Mouse (Mus musculus) retina, embryonic 14.5 days (tissue): Measurements from ENCODE around the gene Tmem88.
A peak's percentile ranks its signal among the peaks of the same experiment; 100 is the strongest.

Experiments
- DNase-seq: peaks from one replicate; pipeline ENCODE4 v3.0.0-alpha.2; 2015; ENCODE audit warnings: low spot score

Tmem88 gene

DNA sequence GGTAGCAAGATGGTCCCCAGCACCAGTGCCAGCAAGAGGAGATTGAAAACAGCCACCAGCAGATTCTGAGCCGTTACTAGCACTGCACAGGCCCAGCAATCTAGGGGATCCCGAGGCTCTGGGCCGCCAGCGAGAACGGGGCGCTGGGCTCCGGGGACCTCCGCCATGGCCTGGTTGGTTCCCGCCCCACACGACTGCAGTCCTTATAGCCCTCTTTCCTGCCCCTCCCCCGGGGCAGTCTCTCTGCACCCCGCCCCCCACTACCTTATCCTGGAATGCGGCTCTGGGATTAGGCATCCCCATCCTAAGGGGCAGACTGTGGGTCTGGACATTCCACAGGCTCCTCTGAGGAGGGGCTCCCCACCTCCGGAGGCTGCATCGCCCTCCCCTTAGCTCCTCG is at the start of gene Tmem88:
Gene Tmem88, minus strand, starts transcription at position 176 of the 400 bp plus-strand sequence.
- peak; percentile 27 for DNase-seq

DNA sequence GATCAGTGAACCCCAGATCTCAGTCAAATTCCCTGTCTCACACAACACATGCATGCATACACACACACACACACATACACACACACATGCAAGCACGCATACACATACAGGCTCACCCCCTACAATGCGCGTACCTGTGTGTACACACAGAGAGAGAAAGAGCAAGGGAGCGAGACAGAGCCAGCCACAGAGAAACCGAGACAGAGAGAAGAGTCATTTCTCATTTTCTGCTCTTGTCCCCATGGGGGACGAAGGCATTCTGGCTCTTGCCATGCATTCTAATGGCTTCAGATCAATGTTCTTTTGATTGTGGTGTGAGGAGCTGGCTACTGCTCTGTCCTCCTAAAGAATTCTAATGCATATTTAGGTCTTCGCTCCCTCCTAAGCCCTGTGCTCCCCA is 49.3 kb upstream of the Tmem88 start:
- DNase-seq: no peak

DNA sequence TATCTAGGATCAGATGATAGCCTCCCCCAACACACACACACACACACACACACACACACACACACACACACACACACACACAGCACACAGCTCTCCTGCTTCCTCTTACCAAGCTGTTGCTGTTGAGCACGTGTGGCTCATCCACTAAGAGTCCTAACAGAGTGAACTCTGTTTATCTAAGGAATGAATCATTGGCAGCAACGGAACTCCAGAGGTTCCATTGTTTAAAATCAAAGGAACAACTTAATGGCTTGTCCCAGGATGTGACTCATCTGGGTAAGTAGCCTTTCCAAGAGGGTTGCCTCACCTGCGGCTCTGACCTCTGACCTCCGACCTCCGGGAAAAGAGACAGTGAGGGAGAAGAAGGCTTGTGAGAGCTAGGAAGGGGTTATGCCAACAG is 45.3 kb upstream of the Tmem88 start:
- DNase-seq: no peak

DNA sequence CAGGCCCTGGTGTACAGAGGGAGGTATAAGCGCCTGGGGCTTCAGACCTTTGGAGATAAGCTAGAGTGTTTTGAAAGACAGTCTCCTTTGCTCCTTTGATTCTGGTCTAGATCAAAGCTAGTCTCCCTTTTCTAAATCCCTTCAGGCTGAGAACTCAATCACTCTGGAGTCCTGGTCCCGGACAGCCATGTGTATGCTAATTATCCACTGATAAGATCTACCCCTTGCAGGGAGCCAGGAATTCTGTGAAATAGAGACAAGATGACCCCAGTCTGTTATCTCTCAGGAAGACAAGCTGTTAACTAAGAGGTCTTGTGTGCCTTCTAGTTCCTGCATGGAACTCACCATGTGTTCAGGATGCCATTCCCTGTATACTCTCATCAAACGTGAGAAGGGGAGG is 39.3 kb upstream of the Tmem88 start:
- DNase-seq: no peak

DNA sequence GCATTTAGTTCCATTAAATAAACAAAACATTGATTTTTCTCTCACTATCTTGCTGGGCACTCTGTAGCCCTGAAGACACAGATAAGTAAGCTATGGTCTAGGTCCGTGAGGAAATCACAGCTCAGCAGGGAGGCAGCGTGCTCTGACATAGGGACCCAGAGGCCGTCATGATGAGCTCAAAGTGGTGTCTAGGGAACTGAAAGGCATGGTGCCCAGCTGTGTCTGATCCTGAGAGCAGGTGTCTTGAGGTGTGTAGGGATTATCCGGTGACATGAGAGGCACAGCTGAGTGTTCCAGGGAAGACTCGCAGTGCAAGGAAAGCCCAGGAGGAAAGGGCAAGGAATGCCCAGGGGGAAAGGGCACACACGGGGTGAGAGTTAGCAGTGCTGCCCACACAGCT is 35.2 kb upstream of the Tmem88 start:
- DNase-seq: no peak

DNA sequence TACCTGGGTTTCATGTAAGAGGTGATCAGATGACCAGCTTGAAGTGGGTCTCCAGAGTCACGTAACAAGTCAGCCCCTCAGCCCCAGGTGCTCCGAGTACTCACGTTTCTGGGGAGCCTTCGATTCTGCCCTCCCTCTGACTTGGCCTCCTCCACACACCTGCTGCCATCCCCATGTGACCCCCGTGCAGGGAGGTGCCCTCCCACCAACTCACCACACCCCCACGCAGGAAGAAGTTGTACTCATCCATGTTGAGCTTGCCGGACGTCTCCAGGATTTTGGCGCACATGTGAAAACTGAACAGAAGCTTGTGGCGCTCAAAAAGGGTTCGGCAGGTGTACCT is 34.6 kb upstream of the Tmem88 start:
- DNase-seq: no peak

DNA sequence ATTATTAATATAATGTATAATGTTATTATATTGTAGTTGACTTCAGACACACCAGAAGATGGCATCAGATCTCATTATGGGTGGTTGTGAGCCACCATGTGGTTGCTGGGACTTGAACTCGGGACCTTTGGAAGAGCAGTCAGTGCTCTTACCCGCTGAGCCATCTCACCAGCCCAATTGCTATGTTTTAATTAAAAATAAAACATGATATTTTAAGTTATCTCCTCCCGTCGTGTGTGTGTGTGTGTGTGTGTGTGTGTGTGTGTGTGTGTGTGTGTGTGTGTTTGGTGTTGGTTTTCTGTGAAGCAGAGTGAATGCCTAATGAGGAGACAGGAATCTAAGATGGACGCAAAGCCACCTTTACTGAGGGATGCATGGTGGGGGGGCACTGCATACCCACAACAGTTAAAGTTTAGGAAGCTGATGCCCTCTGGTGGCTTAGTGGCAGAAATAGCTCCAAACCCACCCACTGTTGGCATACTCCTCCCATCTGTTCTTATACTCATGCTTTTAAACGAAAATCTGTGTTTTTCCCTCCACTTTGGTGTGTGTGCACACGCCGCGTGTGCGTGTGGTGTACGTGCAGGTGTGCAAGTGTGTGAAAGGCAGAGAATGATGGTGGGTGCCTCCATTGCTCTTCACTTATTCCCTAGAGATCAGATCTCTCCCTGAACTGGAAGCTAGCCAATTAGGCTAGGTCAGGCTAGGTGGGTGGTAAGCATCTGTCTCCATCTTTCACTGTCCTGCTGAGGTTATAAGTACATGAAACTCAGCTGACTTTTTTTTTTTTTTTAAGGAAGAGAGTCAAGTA is 34.0 kb upstream of the Tmem88 start:
- DNase-seq: peak; percentile 92

DNA sequence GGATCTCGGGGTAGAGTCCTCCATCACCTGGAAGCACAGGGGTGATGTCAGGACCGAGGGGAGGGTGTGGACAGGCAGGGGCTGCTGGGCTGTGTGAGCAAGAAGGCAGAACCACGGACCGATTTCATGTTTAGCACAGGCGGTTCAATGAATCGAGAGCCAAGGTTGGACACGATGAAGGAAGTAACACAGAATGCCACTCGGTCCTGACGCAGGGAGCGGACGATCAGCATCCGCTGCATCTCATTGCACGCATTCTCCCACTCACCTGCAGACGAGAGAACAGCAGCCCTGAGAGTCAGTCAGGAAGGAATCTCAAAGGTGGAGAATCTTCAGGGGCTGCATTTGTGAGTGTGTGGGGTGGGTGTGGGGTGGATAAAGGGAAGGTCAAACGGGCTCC is 32.6 kb upstream of the Tmem88 start:
- DNase-seq: no peak

DNA sequence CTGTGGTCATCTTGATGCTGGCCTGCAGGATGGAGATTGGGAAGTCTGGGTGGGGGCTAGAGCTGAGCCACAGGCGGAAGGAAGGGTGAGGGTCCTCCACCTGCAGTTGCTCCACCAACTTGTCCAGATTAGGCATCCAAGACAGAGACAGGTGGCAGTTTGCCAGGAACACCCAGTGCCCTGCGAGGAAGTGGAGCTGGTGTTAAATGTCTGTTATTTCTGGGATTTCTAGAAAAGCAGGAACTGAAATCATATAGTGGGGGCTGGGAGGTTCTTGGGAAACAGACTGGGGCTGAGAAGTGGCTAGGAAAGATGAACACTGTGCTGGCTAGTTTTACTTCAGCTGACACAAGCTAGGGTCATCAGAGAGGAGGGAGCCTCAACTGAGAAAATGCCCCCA is 31.3 kb upstream of the Tmem88 start:
- no peak for DNase-seq

DNA sequence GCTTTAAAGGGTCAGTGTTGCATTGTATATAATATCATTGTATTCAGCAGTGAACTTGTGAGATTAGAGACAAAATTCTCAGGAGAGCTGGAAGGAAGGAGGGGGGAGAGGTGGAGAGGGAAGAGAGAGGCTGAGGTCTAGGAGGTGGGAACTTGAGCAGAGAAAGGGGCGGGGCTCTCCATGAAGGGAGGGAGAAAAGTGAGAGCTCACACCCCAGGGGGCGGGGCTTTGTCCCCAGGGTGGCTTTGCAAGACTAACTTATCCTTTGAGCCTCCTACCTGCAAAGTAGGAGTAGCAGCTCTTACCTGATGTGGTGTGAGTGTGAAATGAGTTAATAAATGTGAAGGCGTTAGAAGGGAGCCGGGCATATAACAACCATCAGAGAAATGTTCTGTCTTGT is 30.7 kb upstream of the Tmem88 start:
- DNase-seq: no peak

DNA sequence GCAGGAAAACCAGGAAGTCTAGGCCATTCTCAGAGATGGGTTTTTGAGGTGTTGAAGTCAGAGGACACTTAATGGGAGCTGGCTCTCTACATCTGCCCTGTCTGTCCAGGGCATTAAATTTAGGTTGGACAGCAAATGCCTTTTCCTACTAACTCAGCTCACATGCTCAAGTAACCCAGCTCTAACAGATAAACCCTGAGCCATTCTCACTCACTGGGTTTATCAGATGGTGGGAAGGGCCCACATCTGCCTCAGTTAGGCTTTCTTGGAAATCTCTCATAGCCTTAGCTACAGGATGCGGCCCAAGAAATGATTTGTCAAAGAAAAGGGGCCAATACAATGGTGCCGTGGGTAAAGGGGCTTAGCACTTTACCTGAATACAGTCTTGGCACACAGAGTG is 28.2 kb upstream of the Tmem88 start:
- no peak for DNase-seq

DNA sequence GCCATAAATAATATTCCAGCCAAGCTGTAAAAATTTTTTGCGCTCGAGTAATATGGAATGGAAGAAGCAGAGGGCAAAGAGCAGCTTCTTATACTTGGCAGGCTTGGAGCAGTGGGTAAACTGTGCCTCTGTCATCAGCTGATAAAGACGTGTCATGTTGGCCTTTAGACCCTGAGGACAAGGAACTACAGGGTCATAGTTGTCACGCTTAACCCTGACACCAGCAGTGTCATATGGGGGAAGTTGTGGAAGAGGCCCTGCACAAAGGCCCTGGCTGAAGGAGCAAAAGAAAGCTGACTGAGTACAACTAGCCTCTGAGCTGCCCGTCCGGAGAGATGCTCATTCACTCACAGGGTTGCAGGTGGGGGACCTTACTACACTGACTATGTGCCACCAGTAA is 25.9 kb upstream of the Tmem88 start:
- no peak for DNase-seq

DNA sequence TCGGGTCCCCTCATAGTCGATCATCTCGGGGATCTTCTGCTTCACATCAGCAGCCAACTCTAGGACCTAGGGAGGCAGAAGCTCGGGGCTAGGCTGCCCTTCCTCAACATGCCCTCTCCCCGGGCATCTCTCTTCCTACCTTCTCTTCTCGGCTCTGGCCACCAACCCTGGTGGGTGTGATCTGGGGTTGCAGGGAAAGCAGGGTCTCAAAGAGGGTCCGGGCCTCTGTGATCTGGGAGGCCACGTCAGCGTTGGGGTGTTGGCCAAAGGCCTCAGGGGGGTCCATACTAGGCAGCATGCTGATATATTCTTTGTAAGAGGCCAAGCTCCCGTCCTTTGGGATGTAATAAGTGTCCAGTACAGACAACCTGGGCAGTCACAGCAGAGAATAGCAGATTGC is 24.8 kb upstream of the Tmem88 start:
- no peak for DNase-seq

DNA sequence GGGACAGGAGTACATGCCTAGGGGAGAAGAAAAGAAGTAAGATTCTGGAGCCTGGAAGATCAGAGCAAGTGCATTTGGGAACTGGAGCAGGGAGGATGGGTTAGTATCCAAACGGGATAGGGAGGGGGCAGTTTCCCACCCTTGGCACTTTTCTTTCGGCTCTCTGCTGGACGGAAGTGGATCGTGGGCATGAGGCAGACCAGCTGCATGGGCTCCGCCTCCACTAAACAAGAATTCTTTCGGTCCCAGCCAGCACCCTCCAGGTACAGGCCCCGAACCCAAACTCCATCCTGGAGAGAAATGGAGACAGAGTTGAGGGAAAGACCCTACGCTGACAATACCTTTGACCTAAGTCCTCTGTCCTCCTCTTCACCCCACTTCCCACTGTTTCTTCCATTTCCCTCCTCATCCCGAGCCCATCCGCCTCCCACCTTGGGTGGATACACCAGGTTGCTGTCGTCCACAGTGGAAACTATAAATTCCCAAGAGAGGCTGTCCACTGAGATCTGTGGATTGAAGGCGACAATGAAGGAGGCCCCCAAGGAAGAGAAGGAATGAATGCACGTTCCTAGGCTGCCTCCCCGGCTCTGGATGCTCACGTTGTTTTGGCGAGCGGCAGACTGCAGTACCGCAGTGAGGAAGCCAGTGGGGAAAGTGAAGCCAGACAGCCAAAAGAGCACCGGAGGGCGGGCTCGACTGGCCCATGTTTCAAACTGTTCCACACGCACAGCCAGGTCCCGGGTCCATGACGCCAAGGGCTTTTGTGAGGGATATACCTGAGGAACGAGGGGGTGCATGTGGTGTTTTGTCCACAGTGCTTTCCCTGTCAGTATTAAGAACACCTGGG is 23.3 kb upstream of the Tmem88 start:
- no peak for DNase-seq

DNA sequence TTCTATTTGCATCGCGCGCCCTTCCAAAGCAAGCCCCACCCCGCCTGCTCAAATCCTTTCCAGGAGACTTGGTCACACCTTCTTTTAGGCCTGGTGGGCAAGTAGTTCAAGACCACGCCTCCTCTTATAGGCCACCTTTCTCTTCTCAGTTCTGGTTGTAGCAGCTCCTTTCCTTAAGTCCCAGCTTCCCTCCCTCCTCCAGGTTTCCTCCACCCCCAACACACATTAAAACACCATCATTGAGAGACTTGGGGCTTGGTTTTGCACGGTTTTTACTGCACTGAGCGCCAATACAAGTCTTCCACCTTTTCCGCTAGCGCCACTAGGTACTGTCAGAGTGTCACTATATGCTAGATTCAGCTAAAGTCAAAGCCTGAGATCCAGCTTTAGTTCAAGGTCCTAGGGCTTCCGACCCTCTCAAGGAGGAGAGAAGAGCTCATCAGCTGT is 22.5 kb upstream of the Tmem88 start:
- DNase-seq: no peak

DNA sequence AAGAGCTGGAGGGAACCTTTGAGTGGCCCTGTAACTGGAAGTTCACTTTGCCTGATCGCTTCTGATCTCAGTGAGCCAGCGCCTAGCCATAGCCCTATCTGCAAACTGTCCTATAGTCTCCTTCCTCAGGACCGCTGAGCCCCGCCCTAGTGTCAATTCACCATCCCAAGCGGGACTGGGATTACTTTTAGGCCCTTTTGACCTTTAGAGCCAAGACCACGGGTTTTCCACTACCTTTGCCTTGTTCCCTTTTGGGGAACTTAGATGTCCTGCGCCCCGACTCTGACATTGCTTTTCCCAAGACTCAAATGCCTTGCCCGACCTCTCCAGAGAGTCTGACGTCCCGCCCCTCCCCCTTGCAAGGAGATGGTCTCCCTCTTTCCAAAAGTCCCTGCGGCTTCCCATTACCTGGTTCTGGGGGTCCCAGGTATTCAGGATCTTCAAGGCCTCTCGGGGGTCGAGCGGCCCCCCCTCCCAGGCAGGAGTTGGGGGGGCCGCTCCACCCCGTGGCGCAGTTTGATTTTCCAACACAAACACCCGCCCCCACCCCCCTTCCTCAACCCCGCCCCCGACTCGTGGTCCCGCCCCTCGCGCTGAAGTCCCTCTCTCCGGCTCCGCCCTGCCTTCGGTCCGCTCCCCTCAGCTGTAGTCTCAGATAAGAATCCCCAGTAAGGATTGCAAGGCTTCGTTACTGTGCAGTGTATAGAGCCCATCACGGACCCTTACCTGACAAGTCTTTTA is 21.9 kb upstream of the Tmem88 start:
- peak; percentile 30 for DNase-seq

DNA sequence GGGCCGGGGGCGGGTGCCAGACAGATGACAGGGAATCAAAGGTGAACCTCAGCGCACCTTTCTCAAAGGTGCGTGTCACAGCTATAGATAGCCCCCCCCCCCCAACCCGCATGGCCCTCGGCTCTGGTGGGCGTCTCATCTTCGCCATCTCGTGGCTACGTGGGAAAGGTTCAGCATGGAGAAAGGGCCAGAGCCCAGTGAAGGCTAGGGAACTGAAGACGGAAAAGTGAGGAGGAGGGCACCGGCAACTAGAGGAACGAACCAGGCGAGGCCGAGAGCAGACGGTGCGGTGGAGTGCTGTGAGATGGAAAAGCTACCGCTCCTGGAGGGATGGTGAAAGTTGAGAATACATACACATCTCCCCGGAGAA is 21.4 kb upstream of the Tmem88 start:
- peak; percentile 61 for DNase-seq

DNA sequence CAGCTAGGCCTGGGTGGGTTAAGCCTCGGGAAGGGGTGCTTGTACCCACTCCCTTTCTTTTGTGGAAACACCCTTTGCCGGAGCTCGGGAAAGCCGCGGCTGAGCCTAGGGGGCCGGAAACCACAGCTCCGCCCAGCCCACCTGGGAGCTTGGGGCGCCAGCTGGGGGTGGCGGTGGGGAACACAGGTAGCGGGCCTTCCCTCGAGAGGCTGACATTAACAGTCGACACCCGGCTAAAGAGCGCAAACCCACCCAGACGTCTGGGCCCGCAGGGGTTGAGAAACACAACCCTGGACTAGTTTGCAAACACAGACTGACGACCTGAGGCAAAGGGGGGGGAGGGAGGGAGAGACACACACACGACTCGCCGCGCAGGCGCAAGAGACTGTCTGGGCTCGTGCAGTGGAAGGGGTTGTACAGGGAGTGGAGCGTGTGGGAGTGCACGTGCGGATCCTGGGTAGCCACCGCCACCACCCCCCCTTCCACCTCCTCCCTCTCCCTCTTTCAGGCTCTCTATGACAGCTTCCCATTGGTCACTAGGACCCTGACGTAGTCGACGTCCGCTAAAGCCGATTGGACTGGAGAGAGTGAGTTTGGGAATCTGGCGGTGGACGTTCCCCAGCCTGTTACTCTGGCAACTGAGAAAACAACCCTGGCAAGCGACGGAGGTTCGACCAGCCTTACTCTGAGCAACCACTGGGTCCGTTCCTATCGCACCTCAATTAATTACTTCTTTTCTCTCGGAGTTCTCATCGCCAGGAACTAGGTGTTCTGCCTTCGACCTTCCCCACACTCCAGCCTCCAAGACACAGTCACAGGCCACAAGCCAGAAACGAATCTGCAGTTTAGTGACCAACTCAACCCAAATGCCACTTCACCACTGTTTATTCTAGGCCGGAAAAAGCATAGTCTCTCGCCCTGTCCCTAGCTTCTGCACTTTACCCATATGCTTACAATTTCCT is 20.7 kb upstream of the Tmem88 start:
- DNase-seq: peak; percentile 94

DNA sequence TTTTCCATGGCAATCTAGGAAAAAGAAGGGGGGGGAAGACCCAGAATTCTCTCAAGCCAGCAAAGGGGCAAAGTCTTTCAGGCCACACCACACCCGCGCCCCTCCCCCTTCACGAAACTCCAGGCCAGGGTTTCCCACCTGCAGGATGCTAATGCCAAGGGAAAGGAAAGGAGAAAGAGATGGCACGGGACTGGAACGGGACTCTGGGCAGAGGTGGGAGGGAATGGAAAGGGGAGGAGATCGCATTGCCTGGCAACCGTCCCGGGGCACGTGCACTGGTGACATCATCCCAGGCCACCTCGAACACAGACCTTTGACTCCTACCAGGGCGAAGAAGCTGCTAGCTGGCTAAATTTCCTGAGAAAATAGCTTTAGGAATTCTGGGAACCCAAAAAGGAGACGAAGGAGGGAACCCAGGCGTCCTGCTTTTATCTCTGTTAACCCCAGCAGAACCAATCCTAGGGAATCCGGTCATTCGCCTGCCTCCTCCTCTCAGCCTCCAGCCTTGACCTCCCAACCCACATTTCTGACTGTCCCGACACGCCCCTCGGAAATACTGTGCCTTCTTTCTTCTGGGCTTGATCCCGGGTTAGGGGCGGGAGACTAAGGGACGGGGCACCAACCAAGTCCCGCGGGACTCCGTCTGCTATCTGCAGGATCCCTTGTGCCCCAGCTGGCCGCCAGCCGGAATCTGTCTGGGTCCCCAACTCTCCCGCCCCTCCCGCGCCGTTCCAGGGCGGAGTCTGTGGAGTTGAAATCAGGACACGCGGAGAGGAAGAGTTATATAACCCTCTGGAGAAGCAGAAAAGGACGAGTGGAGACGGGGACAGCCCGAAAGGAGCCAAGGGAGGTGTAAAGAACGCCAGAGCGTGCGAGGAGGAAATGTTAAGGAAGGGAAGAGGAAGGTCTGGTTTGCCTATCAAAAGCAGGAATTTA is 19.7 kb upstream of the Tmem88 start:
- DNase-seq: peak; percentile 94

DNA sequence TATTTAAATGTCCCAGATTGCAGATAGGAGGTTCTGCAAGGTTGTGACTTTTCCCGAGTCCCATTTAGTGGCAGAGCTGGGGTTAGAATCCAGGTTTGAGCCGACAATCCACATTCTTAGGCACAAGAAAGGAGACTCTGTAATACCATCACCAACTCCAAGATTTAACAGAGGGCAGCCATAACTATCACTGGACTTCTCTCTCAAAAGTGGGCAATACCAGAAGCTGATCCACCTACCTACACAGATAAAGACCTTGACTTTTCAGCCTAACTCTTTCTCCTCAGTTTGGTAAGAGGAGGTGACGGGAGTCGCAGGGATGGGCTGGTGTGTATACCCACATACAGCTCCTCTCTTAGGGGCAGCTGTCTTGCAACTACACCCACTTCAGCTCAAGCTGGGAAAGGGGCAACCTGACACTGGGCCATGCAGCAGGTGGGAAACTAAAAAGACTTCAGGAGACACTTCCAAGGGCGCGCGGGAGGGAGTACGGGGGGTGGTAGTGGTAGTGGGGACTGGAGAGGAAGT is 19.0 kb upstream of the Tmem88 start:
- no peak for DNase-seq
